Mouse (Mus musculus): ENCODE measurements around the gene Sema3b. TPM values are rescaled to one million over a fixed set of nuclear protein-coding genes. Genes with fewer than 3 reads are reported as not detected.

Gene Sema3b
- total and polyA plus RNA-seq, 2 experiments, result 0.37 to 0.83 TPM

DNA sequence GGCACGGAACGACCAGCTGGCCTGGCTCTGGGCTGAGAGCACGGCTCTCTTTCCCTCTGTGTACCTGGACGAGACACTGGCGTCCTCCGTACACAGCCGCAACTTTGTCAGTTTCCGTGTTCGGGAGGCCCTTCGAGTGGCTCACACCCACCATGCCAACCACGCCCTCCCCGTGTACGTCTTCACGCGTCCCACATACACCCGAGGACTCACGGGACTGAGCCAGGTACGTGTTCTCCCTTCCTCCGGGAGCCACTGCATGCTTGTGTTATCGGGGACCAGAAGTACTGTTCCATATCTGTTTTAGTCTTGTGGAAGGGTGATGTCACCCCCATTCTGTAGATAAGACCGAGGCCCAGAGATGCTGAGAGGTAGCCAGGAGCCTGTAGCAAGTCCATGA, 38.2 kb downstream of the Sema3b start:
- Histone ChIP-seq H3K36me3 (ENCODE audit: control insufficient read depth, insufficient read depth, low read length) (peaks cover 7% of the 10 kb centered on the region), H3K4me1 (ENCODE audit: control insufficient read depth, insufficient read depth, low read length) (peaks cover 38% of the 10 kb centered on the region), H3K4me3 (ENCODE audit: insufficient read depth, low read depth, low read length) (peak overlapping the region; percentile 83), H3K9ac (ENCODE audit: low read depth, low read length) (peak overlapping the region; percentile 82), H3K27ac (replicated peaks; ENCODE audit: insufficient read depth, low read depth, low read length) (peak overlapping the region; percentile 94), H3K27me3 (ENCODE audit: control insufficient read depth, insufficient read depth, low read length) (no peaks in the 10 kb centered on the region), H3K79me2 (ENCODE audit: control insufficient read depth, insufficient read depth, low read length) (peaks cover 24% of the 10 kb centered on the region; the same call in 1 of the 2 replicates)
- no peak for DNase-seq (ENCODE audit: extremely low read depth, low read depth, low spot score)
- WGBS, result 61% methylated on average over 21 of the region's 21 CpGs
- no peak for TF ChIP-seq POLR2A (IDR thresholded peaks at IDR 0.05; ENCODE audit: extremely low read depth, insufficient read depth, low read length)
- TF ChIP-seq CTCF (IDR thresholded peaks at IDR 0.05; ENCODE audit: low read depth, low read length), result no peak

DNA sequence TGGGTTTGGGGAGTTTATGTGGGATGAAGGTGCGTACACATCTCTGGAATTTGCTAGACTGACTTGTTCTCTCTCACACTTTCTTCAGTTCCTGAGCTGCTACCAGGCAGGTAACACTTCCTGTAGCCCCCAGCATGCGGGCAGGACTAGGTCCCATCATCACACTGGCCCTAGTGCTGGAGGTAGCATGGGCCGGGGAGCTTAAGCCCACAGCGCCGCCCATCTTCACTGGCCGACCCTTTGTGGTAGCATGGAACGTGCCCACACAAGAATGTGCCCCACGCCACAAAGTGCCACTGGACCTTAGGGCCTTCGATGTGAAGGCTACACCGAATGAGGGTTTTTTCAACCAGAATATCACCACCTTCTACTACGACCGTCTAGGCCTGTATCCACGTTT, 39.0 kb downstream of the Sema3b start:
- no peak for TF ChIP-seq CTCF (IDR thresholded peaks at IDR 0.05; ENCODE audit: low read depth, low read length)
- no peak for TF ChIP-seq POLR2A (IDR thresholded peaks at IDR 0.05; ENCODE audit: extremely low read depth, insufficient read depth, low read length)
- peak overlapping the region; percentile 82 for H3K9ac ChIP-seq (ENCODE audit: low read depth, low read length)
- peak overlapping the region; percentile 94 for H3K27ac ChIP-seq (replicated peaks; ENCODE audit: insufficient read depth, low read depth, low read length)
- DNase-seq (ENCODE audit: extremely low read depth, low read depth, low spot score), result no peak
- H3K79me2 ChIP-seq (ENCODE audit: control insufficient read depth, insufficient read depth, low read length), result peaks cover 24% of the 10 kb centered on the region; the same call in 1 of the 2 replicates
- H3K4me1 ChIP-seq (ENCODE audit: control insufficient read depth, insufficient read depth, low read length), result peaks cover 34% of the 10 kb centered on the region
- peak overlapping the region; percentile 83 for H3K4me3 ChIP-seq (ENCODE audit: insufficient read depth, low read depth, low read length)
- no peaks in the 10 kb centered on the region for H3K27me3 ChIP-seq (ENCODE audit: control insufficient read depth, insufficient read depth, low read length)
- peaks cover 7% of the 10 kb centered on the region for H3K36me3 ChIP-seq (ENCODE audit: control insufficient read depth, insufficient read depth, low read length)
- WGBS, result 48% methylated on average over 13 of the region's 13 CpGs

DNA sequence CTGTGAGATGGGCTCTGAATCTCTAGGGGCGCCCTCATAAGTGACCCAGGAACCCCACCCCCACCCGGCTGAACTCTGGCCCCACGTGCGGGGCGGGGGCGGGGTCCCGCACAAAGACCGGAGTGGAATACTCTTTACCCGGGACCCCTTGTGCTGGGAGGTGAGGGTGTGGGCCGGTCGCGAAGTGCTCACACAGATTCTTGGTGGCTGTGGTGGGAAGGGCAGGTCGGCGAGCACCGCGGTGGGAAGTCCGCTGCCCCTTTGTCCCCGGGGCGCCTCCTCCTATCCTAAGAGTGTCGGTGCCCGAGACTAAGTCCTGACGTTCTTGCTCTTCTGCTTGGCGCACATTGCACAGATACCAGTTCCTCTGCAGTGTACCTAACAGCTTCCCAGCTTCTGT, 39.8 kb downstream of the Sema3b start:
- TF ChIP-seq CTCF (IDR thresholded peaks at IDR 0.05; ENCODE audit: low read depth, low read length), result no peak
- no peak for TF ChIP-seq POLR2A (IDR thresholded peaks at IDR 0.05; ENCODE audit: extremely low read depth, insufficient read depth, low read length)
- Histone ChIP-seq H3K36me3 (ENCODE audit: control insufficient read depth, insufficient read depth, low read length) (peaks cover 7% of the 10 kb centered on the region), H3K27me3 (ENCODE audit: control insufficient read depth, insufficient read depth, low read length) (no peaks in the 10 kb centered on the region), H3K9ac (ENCODE audit: low read depth, low read length) (peak overlapping the region; percentile 82), H3K27ac (replicated peaks; ENCODE audit: insufficient read depth, low read depth, low read length) (peak overlapping the region; percentile 94), H3K79me2 (ENCODE audit: control insufficient read depth, insufficient read depth, low read length) (peaks cover 27% of the 10 kb centered on the region; the same call in 1 of the 2 replicates), H3K4me1 (ENCODE audit: control insufficient read depth, insufficient read depth, low read length) (peaks cover 35% of the 10 kb centered on the region), H3K4me3 (ENCODE audit: insufficient read depth, low read depth, low read length) (peak overlapping the region; percentile 83)
- WGBS, result under 1% methylated on average over 23 of the region's 23 CpGs
- DNase-seq (ENCODE audit: extremely low read depth, low read depth, low spot score), result peak; percentile 60

DNA sequence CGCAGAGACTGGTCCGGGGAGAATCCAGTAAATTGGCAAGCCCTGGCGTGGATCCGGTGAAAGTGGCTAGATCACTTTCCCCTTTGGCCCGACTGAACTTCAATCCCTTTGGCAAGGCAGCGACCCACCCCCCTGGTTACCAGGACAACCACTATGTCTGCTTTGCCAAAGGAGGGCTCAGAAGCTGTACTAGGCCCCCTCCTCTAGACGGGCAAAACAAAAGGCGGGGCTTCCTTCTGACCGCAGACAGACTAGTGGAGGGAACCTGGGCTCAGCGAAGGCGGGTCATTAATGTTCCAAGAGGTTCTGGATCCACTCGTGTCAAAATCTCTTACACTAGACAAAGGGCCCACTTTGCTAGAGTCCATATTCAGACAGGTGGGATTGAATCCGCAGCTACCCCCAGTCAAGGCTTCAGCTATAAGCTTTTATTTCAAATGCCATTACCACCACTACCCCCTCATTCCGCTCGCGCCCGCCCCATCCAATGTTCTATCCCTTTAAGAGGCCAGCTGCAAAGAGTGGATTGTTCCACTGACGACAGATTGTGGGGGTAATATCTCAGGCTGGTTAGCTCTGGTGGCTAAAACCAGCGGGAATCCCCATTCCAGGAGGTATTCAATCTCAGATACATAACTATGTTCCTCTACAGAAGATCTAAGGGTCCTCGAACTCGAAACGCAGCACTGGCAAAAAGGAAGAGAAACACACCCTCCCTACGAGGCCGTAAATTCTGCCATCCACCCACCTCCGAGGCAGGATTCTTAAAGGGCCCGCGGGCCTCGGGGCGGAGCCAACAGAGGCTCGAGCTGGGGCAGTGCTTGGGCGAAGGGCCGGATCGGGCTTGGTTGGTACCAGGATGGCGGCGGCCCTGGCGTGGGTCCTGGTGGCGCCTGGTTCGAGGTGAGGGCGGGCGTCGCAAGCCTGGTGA, 40.4 kb downstream of the Sema3b start:
- Histone ChIP-seq H3K4me1 (ENCODE audit: control insufficient read depth, insufficient read depth, low read length) (peaks cover 41% of the 10 kb centered on the region), H3K9ac (ENCODE audit: low read depth, low read length) (peak overlapping the region; percentile 82), H3K27ac (replicated peaks; ENCODE audit: insufficient read depth, low read depth, low read length) (peak overlapping the region; percentile 94), H3K27me3 (ENCODE audit: control insufficient read depth, insufficient read depth, low read length) (no peaks in the 10 kb centered on the region), H3K36me3 (ENCODE audit: control insufficient read depth, insufficient read depth, low read length) (peaks cover 7% of the 10 kb centered on the region), H3K79me2 (ENCODE audit: control insufficient read depth, insufficient read depth, low read length) (peaks cover 30% of the 10 kb centered on the region; the same call in 1 of the 2 replicates), H3K4me3 (ENCODE audit: insufficient read depth, low read depth, low read length) (peak overlapping the region; percentile 83)
- DNase-seq (ENCODE audit: extremely low read depth, low read depth, low spot score), result peak; percentile 91
- TF ChIP-seq POLR2A (IDR thresholded peaks at IDR 0.05; ENCODE audit: extremely low read depth, insufficient read depth, low read length) (0 out of 2 replicates have a peak, but pooled peaks have one; percentile 29), CTCF (IDR thresholded peaks at IDR 0.05; ENCODE audit: low read depth, low read length) (no peak)
- under 1% methylated on average over 41 of the region's 41 CpGs for WGBS

DNA sequence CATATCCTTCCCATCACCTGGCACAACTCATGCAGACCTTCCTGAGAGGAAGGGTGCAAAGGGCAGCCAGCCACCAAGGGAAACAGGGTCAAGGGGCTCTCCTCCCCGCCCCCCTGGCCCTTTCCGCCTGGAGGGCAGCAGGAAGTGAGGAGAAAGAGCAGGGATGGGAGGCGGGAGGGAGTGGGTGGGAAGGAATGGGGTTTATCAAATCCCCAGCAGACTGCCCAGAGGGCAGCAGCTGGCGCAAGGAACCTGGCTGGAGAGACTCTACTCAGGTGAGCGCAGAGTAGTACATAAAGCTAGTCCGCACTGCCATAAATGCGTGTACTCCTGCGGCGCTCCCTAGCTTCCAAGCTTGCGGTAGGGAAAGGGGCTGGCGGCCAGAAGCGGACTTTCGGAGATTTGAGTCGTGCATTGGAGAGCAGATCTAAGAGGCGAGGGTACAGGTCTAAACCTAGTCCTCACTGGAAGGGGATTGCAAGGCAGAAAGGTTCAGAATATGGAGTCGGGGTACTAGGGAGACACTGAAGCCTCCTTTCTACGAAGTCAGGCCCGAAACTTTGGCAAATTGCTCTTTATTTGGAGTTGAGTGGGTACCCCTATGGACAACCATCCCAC, 41.2 kb downstream of the Sema3b start, which contains the start of gene Hyal2:
Gene Hyal2 (plus strand): TSS at position 244 of the 618 bp plus-strand sequence.
- TF ChIP-seq CTCF (IDR thresholded peaks at IDR 0.05; ENCODE audit: low read depth, low read length), result no peak
- peak; percentile 69 for TF ChIP-seq POLR2A (IDR thresholded peaks at IDR 0.05; ENCODE audit: extremely low read depth, insufficient read depth, low read length)
- Histone ChIP-seq H3K27ac (replicated peaks; ENCODE audit: insufficient read depth, low read depth, low read length) (peak within 1 kb of the TSS; percentile 94), H3K9ac (ENCODE audit: low read depth, low read length) (peak within 1 kb of the TSS; percentile 82), H3K36me3 (ENCODE audit: control insufficient read depth, insufficient read depth, low read length) (peaks cover 7% of the 10 kb centered on the region), H3K4me1 (ENCODE audit: control insufficient read depth, insufficient read depth, low read length) (peaks cover 41% of the 10 kb centered on the region), H3K79me2 (ENCODE audit: control insufficient read depth, insufficient read depth, low read length) (peaks cover 33% of the 10 kb centered on the region; the same call in 1 of the 2 replicates), H3K4me3 (ENCODE audit: insufficient read depth, low read depth, low read length) (peak within 1 kb of the TSS; percentile 83), H3K27me3 (ENCODE audit: control insufficient read depth, insufficient read depth, low read length) (no peaks in the 10 kb centered on the region)
- 11% methylated on average over 18 of the region's 18 CpGs for WGBS
- peak; percentile 76 for DNase-seq (ENCODE audit: extremely low read depth, low read depth, low spot score)

Data from liver, adult 2 months (tissue).